Mouse (Mus musculus): ENCODE data around the gene Rere. TPM values are rescaled to one million over a fixed set of nuclear protein-coding genes. Genes with fewer than 3 reads are reported as not detected.

Gene Rere
- polyA plus RNA-seq, 1 experiment from 2014 or later = 31.9 TPM

- H3K9ac ChIP-seq = no peak overlapping the region
- H3K4me1 ChIP-seq = peaks cover 7% of the 10 kb centered on the region
- no peak overlapping the region for H3K4me3 ChIP-seq
- no peak for ATAC-seq (ENCODE audit: borderline replicate concordance, extremely low read depth, low FRiP score, low TSS enrichment)
- WGBS = 94% methylated on average over 20 of the region's 20 CpGs
- H3K27ac ChIP-seq = no peak overlapping the region
- H3K27me3 ChIP-seq = no peaks in the 10 kb centered on the region
- H3K36me3 ChIP-seq = peaks cover 91% of the 10 kb centered on the region
- H3K4me2 ChIP-seq = no peak overlapping the region
- H3K9me3 ChIP-seq = no peaks in the 10 kb centered on the region
Measured at GRCm38 (mm10) chr4:150616841-150617240, 335.4 kb downstream of the Rere start.

GRCm38 (mm10) chr4:150619011-150619410 lies 337.6 kb downstream of the Rere start:
- 87% methylated on average over 7 of the region's 7 CpGs for WGBS
- Histone ChIP-seq H3K36me3 (peaks cover 78% of the 10 kb centered on the region), H3K4me1 (peaks cover 8% of the 10 kb centered on the region), H3K9me3 (no peaks in the 10 kb centered on the region), H3K9ac (no peak overlapping the region), H3K4me2 (no peak overlapping the region), H3K4me3 (no peak overlapping the region), H3K27ac (no peak overlapping the region), H3K27me3 (no peaks in the 10 kb centered on the region)
- ATAC-seq (ENCODE audit: borderline replicate concordance, extremely low read depth, low FRiP score, low TSS enrichment) = no peak

- Histone ChIP-seq H3K27me3 (no peaks in the 10 kb centered on the region), H3K27ac (no peak overlapping the region), H3K4me1 (peaks cover 7% of the 10 kb centered on the region; the same call in 1 of the 2 replicates), H3K36me3 (peaks cover 42% of the 10 kb centered on the region), H3K4me3 (no peak overlapping the region), H3K9ac (no peak overlapping the region), H3K9me3 (no peaks in the 10 kb centered on the region), H3K4me2 (no peak overlapping the region)
- WGBS = 90% methylated on average over 13 of the region's 13 CpGs
- no peak for ATAC-seq (ENCODE audit: borderline replicate concordance, extremely low read depth, low FRiP score, low TSS enrichment)
Measured at GRCm38 (mm10) chr4:150622641-150623040, 341.2 kb downstream of the Rere start.

GRCm38 (mm10) chr4:150624214-150624823 lies 342.9 kb downstream of the Rere start:
- no peak overlapping the region for H3K4me3 ChIP-seq
- H3K27me3 ChIP-seq = no peaks in the 10 kb centered on the region
- H3K4me1 ChIP-seq = peaks cover 7% of the 10 kb centered on the region; the same call in 1 of the 2 replicates
- H3K27ac ChIP-seq = no peak overlapping the region
- no peak overlapping the region for H3K4me2 ChIP-seq
- peaks cover 25% of the 10 kb centered on the region for H3K36me3 ChIP-seq
- 61% methylated on average over 11 of the region's 11 CpGs for WGBS
- ATAC-seq (ENCODE audit: borderline replicate concordance, extremely low read depth, low FRiP score, low TSS enrichment) = no peak
- H3K9me3 ChIP-seq = no peaks in the 10 kb centered on the region
- no peak overlapping the region for H3K9ac ChIP-seq

- ATAC-seq (ENCODE audit: borderline replicate concordance, extremely low read depth, low FRiP score, low TSS enrichment) = no peak
- peaks cover 21% of the 10 kb centered on the region; the same call in 1 of the 2 replicates for H3K36me3 ChIP-seq
- no peaks in the 10 kb centered on the region for H3K27me3 ChIP-seq
- no peak overlapping the region for H3K4me2 ChIP-seq
- H3K9ac ChIP-seq = no peak overlapping the region
- 68% methylated on average over 4 of the region's 4 CpGs for WGBS
- no peak overlapping the region for H3K4me3 ChIP-seq
- H3K9me3 ChIP-seq = no peaks in the 10 kb centered on the region
- no peak overlapping the region for H3K27ac ChIP-seq
- peaks cover 7% of the 10 kb centered on the region; the same call in 1 of the 2 replicates for H3K4me1 ChIP-seq
Measured at GRCm38 (mm10) chr4:150624933-150625332, 343.5 kb downstream of the Rere start.

- Histone ChIP-seq H3K36me3 (peaks cover 17% of the 10 kb centered on the region; the same call in 1 of the 2 replicates), H3K27ac (no peak overlapping the region), H3K9me3 (no peaks in the 10 kb centered on the region), H3K4me1 (peaks cover 7% of the 10 kb centered on the region; the same call in 1 of the 2 replicates), H3K4me3 (no peak overlapping the region), H3K27me3 (no peaks in the 10 kb centered on the region), H3K9ac (no peak overlapping the region), H3K4me2 (no peak overlapping the region)
- 0 out of 2 replicates have a peak, but pooled peaks have one; percentile 37 for ATAC-seq (ENCODE audit: borderline replicate concordance, extremely low read depth, low FRiP score, low TSS enrichment)
- 35% methylated on average over 1 of the region's 1 CpGs for WGBS
Measured at GRCm38 (mm10) chr4:150625425-150625824, 344.0 kb downstream of the Rere start.

- WGBS = 44% methylated on average over 6 of the region's 6 CpGs
- Histone ChIP-seq H3K4me2 (no peak overlapping the region), H3K4me3 (no peak overlapping the region), H3K36me3 (0 out of 2 replicates have a peak, but pooled peaks cover 13% of the 10 kb centered on the region), H3K4me1 (peaks cover 7% of the 10 kb centered on the region; the same call in 1 of the 2 replicates), H3K27me3 (no peaks in the 10 kb centered on the region), H3K9me3 (no peaks in the 10 kb centered on the region), H3K9ac (no peak overlapping the region), H3K27ac (no peak overlapping the region)
- no peak for ATAC-seq (ENCODE audit: borderline replicate concordance, extremely low read depth, low FRiP score, low TSS enrichment)
Measured at GRCm38 (mm10) chr4:150625951-150626732, 344.7 kb downstream of the Rere start.

- Histone ChIP-seq H3K4me2 (no peak overlapping the region), H3K27ac (no peak overlapping the region), H3K9ac (no peak overlapping the region), H3K36me3 (no peaks in the 10 kb centered on the region), H3K4me3 (no peak overlapping the region), H3K9me3 (no peaks in the 10 kb centered on the region), H3K27me3 (no peaks in the 10 kb centered on the region), H3K4me1 (0 out of 2 replicates have a peak, but pooled peaks cover 5% of the 10 kb centered on the region)
- no peak for ATAC-seq (ENCODE audit: borderline replicate concordance, extremely low read depth, low FRiP score, low TSS enrichment)
- WGBS = 36% methylated on average over 11 of the region's 11 CpGs
Measured at GRCm38 (mm10) chr4:150629266-150629665, 347.8 kb downstream of the Rere start.

- no peaks in the 10 kb centered on the region for H3K9me3 ChIP-seq
- H3K4me3 ChIP-seq = no peak overlapping the region
- no peak overlapping the region for H3K4me2 ChIP-seq
- H3K27ac ChIP-seq = no peak overlapping the region
- H3K4me1 ChIP-seq = no peaks in the 10 kb centered on the region
- no peak for ATAC-seq (ENCODE audit: borderline replicate concordance, extremely low read depth, low FRiP score, low TSS enrichment)
- H3K9ac ChIP-seq = no peak overlapping the region
- 75% methylated on average over 10 of the region's 10 CpGs for WGBS
- no peaks in the 10 kb centered on the region for H3K36me3 ChIP-seq
- H3K27me3 ChIP-seq = no peaks in the 10 kb centered on the region
Measured at GRCm38 (mm10) chr4:150635568-150635967, 354.1 kb downstream of the Rere start.

GRCm38 (mm10) chr4:150636635-150637034 lies 355.2 kb downstream of the Rere start:
- H3K27ac ChIP-seq = no peak overlapping the region
- H3K27me3 ChIP-seq = no peaks in the 10 kb centered on the region
- no peak overlapping the region for H3K4me2 ChIP-seq
- H3K9me3 ChIP-seq = no peaks in the 10 kb centered on the region
- no peak overlapping the region for H3K9ac ChIP-seq
- no peak for ATAC-seq (ENCODE audit: borderline replicate concordance, extremely low read depth, low FRiP score, low TSS enrichment)
- H3K4me3 ChIP-seq = no peak overlapping the region
- no peaks in the 10 kb centered on the region for H3K4me1 ChIP-seq
- WGBS = 72% methylated on average over 6 of the region's 6 CpGs
- no peaks in the 10 kb centered on the region for H3K36me3 ChIP-seq

- H3K27ac ChIP-seq = no peak overlapping the region
- no peak overlapping the region for H3K4me3 ChIP-seq
- H3K4me2 ChIP-seq = no peak overlapping the region
- no peaks in the 10 kb centered on the region for H3K36me3 ChIP-seq
- H3K9ac ChIP-seq = no peak overlapping the region
- H3K9me3 ChIP-seq = no peaks in the 10 kb centered on the region
- H3K27me3 ChIP-seq = no peaks in the 10 kb centered on the region
- ATAC-seq (ENCODE audit: borderline replicate concordance, extremely low read depth, low FRiP score, low TSS enrichment) = no peak
- H3K4me1 ChIP-seq = no peaks in the 10 kb centered on the region
- 83% methylated on average over 9 of the region's 9 CpGs for WGBS
Measured at GRCm38 (mm10) chr4:150644299-150644698, 362.9 kb downstream of the Rere start.

- no peak for ATAC-seq (ENCODE audit: borderline replicate concordance, extremely low read depth, low FRiP score, low TSS enrichment)
Measured at GRCm38 (mm10) chr4:150649327-150649726, 367.9 kb downstream of the Rere start.

More at GRCm38 (mm10) chr4:150649327-150649726, 367.9 kb downstream of the Rere start:
- H3K4me3 ChIP-seq = no peak overlapping the region
- no peak overlapping the region for H3K4me2 ChIP-seq
- peaks cover 5% of the 10 kb centered on the region for H3K4me1 ChIP-seq
- peaks cover 27% of the 10 kb centered on the region for H3K27me3 ChIP-seq
- H3K9ac ChIP-seq = no peak overlapping the region
- no peaks in the 10 kb centered on the region for H3K36me3 ChIP-seq
- no peak overlapping the region for H3K27ac ChIP-seq
- no peaks in the 10 kb centered on the region for H3K9me3 ChIP-seq
- 75% methylated on average over 5 of the region's 5 CpGs for WGBS
